Mouse (Mus musculus): ENCODE data around the gene Trim63. TPM values are rescaled to one million over a fixed set of nuclear protein-coding genes. Genes with fewer than 3 reads are reported as not detected.
A peak's percentile ranks its signal among the peaks of the same experiment; 100 is the strongest.
"Not testable (repeated sequence)": the region's sequence is repeated elsewhere in the genome, so short reads cannot be mapped to it uniquely, and the experiment has no call there.

The Trim63 gene
- polyA plus RNA-seq, 1 experiment = 0.32 TPM

DNA sequence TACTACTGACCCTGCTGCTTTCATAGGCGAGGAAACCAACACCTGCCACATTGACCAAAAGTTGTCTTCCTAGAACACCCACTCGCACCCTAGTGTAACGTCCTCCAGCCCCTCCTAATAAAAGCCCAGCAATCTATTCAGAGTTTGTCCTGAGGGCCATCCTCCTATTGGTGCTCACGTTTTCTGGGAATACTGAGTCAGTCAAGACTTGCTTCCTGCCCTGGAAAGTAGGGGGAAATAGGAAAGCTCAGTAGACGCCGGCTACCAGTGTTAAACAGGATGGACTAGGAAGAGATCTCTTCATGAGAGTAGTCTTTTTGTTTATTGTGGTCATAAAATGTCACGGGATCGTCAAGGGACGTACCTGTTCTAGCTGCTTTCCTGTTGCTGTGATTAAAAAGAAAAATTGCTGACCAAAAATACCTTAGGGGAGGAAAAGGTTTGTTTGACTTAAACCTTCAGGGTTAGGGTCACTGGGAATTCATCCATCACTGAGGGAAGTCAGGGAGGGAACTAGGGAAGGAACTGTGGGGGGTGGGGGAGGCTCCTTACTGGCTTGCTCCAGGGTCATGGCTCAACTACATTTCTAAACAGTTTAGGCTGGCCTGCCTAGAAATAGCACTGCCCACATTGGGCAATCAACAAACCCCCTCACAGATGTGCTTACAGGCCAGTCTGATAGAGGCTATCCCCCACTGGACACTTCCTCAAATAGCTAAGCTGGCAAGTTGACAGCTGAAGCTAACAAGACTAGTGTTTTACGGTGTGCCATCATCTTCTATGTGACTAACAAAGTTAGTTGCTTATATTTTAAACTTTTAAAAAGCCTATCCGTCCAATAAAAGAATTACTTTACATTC, 26.3 kb upstream of the Trim63 start:
- WGBS = 49% methylated on average over 11 of the region's 11 CpGs
- H3K36me3 ChIP-seq (ENCODE audit: control insufficient read depth, insufficient read depth, low read length) = 0 out of 2 replicates have a peak, but pooled peaks cover 4% of the 10 kb centered on the region
- TF ChIP-seq POLR2A (IDR thresholded peaks at IDR 0.05; ENCODE audit: low read depth, low read length) (no peak), CTCF (IDR thresholded peaks at IDR 0.05; ENCODE audit: extremely low read depth, insufficient read depth, insufficient read length, insufficient replicate concordance) (no peak)
- H3K4me3 ChIP-seq (ENCODE audit: extremely low read depth, insufficient read depth, insufficient read length) = no peak overlapping the region
- H3K4me1 ChIP-seq (ENCODE audit: control insufficient read depth, insufficient read depth, insufficient read length) = peaks cover 11% of the 10 kb centered on the region; the same call in 1 of the 2 replicates
- no peak for DNase-seq (ENCODE audit: low read depth in 1 of 2, low spot score in 2 of 2)
- H3K27me3 ChIP-seq (ENCODE audit: control insufficient read depth, insufficient read depth, low read length) = no peaks in the 10 kb centered on the region
- H3K27ac ChIP-seq (ENCODE audit: insufficient read depth, low read length) = peak overlapping the region; percentile 28; the same call in 1 of the 2 replicates

DNA sequence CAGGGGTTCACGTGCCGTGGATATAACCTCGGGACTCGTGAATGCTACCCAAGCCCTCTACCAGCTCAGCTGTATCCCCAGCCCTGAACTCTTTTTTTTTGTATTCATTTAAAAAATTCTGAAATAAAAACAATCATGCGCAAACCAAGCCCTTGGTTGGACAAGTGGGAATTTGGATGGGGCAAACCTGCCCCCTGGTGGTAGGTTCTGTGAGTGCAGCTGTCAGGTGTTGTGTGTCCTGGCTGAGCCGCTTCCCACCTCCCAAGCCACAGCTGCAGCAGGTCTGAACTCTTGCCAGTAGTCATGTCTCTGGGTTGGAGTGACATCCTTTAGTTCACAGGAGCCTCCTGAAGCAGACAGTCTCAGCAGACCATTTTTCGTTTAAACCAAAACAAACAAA, 22.9 kb upstream of the Trim63 start:
- Histone ChIP-seq H3K4me1 (ENCODE audit: control insufficient read depth, insufficient read depth, insufficient read length) (peaks cover 4% of the 10 kb centered on the region; the same call in 1 of the 2 replicates), H3K27me3 (ENCODE audit: control insufficient read depth, insufficient read depth, low read length) (no peaks in the 10 kb centered on the region), H3K36me3 (ENCODE audit: control insufficient read depth, insufficient read depth, low read length) (no peaks in the 10 kb centered on the region), H3K4me3 (ENCODE audit: extremely low read depth, insufficient read depth, insufficient read length) (no peak overlapping the region), H3K27ac (ENCODE audit: insufficient read depth, low read length) (no peak overlapping the region)
- 16% methylated on average over 7 of the region's 7 CpGs for WGBS
- peak; percentile 54 to 69 for DNase-seq (ENCODE audit: low read depth in 1 of 2, low spot score in 2 of 2)
- peak; percentile 89; the same call in 1 of the 2 replicates for TF ChIP-seq CTCF (IDR thresholded peaks at IDR 0.05; ENCODE audit: extremely low read depth, insufficient read depth, insufficient read length, insufficient replicate concordance)
- no peak for TF ChIP-seq POLR2A (IDR thresholded peaks at IDR 0.05; ENCODE audit: low read depth, low read length)

DNA sequence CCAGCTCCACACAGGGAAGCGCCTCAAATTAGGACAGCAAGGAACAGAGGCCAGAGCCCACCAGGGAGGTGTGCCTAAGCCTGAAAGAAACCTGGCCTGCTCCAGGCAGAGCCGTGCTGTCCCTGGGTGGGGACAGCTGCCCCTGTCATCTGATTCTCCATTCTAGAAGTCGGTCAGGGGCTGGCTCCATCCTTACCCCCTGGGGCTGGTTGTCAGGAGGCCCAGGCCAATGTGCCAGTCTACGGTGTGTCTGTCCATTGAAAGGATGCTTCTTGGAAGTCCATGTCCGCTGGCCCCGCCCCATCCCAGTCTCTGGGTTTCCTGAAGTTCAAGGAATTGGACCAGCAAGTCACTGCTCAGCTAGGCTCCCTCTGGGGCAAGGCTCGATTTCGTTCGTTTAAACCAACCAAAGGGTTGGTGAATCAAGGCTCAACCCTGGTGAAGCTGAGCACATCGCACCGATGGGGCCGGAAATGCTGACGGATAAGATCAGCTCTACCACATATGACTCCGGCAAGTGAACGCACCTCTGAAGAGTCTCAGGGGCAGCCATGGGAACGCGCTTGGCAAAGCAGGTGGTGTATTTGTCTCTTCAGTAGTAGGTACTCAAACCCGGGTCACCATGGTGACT, 21.7 kb upstream of the Trim63 start:
- H3K4me3 ChIP-seq (ENCODE audit: extremely low read depth, insufficient read depth, insufficient read length) = no peak overlapping the region
- no peaks in the 10 kb centered on the region for H3K36me3 ChIP-seq (ENCODE audit: control insufficient read depth, insufficient read depth, low read length)
- no peak for DNase-seq (ENCODE audit: low read depth in 1 of 2, low spot score in 2 of 2)
- no peaks in the 10 kb centered on the region for H3K27me3 ChIP-seq (ENCODE audit: control insufficient read depth, insufficient read depth, low read length)
- 73% methylated on average over 18 of the region's 18 CpGs for WGBS
- TF ChIP-seq CTCF (IDR thresholded peaks at IDR 0.05; ENCODE audit: extremely low read depth, insufficient read depth, insufficient read length, insufficient replicate concordance) = no peak
- no peak for TF ChIP-seq POLR2A (IDR thresholded peaks at IDR 0.05; ENCODE audit: low read depth, low read length)
- H3K27ac ChIP-seq (ENCODE audit: insufficient read depth, low read length) = no peak overlapping the region
- peaks cover 4% of the 10 kb centered on the region; the same call in 1 of the 2 replicates for H3K4me1 ChIP-seq (ENCODE audit: control insufficient read depth, insufficient read depth, insufficient read length)

DNA sequence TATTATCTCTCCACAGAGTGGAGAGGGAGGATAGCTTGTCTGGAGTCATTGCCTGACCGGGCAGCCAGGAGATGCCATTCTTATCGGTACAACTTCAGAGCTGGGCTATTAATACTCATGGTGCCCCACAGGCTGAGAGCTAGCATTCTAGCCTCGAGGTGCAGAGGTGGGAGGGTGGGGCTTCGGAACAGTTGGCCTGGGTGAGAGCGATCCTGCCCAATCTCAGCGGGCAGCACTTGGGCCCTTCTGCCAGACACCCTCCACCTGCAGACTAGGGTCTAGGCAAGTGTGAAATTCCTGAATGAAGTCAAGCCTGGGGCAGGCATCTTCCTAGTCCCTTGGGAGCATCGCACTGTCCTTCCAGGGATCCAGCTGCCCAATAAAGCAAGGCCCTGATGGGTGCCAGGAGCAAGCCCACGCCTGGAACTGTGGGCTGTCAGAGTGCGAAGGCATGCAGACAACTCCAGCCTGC, 21.2 kb upstream of the Trim63 start:
- 63% methylated on average over 9 of the region's 9 CpGs for WGBS
- TF ChIP-seq CTCF (IDR thresholded peaks at IDR 0.05; ENCODE audit: extremely low read depth, insufficient read depth, insufficient read length, insufficient replicate concordance) = no peak
- no peak for TF ChIP-seq POLR2A (IDR thresholded peaks at IDR 0.05; ENCODE audit: low read depth, low read length)
- no peak for DNase-seq (ENCODE audit: low read depth in 1 of 2, low spot score in 2 of 2)
- Histone ChIP-seq H3K36me3 (ENCODE audit: control insufficient read depth, insufficient read depth, low read length) (no peaks in the 10 kb centered on the region), H3K27me3 (ENCODE audit: control insufficient read depth, insufficient read depth, low read length) (no peaks in the 10 kb centered on the region), H3K4me3 (ENCODE audit: extremely low read depth, insufficient read depth, insufficient read length) (no peak overlapping the region), H3K27ac (ENCODE audit: insufficient read depth, low read length) (no peak overlapping the region), H3K4me1 (ENCODE audit: control insufficient read depth, insufficient read depth, insufficient read length) (no peaks in the 10 kb centered on the region)

DNA sequence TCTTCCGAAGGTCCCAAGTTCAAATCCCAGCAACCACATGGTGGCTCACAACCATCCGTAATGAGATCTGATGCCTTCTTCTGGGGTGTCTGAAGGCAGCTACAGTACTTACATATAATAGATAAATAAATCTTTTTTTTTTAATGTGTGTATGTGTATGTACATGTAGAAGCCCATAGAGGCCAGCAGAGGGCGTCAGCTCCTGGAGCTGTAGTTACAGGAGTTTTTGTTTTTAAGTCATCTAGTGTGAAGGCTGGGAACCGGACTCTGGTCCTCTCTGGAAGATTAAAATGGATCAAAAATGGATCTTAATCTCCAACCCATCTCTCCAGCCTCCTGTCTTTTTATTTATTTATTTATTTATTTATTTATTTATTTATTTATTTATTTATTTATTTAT, 18.8 kb upstream of the Trim63 start:
- not testable (repeated sequence) for H3K4me3 ChIP-seq (ENCODE audit: extremely low read depth, insufficient read depth, insufficient read length); H3K4me1 ChIP-seq (ENCODE audit: control insufficient read depth, insufficient read depth, insufficient read length); H3K27me3 ChIP-seq (ENCODE audit: control insufficient read depth, insufficient read depth, low read length); H3K36me3 ChIP-seq (ENCODE audit: control insufficient read depth, insufficient read depth, low read length); DNase-seq (ENCODE audit: low read depth in 1 of 2, low spot score in 2 of 2); H3K27ac ChIP-seq (ENCODE audit: insufficient read depth, low read length)
- WGBS = 89% methylated on average over 4 of the region's 4 CpGs

DNA sequence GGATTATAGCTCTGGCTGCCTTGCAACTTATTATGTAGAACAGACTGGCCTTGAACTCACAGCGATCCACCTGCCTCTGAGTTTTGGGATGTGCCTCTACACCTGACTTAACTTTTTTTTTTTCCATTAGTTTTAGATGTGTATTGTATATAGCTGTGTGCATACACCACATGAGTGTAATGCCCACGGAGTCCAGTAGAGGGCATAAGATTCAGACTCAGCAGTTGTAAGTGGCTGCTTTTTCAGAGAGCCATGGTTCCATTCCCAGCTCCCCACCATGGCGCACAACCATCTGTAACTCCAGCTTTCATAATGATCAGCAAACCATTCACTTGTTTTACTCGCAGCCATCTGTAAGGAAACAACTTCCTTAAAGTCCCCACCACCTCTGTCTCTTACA, 18.4 kb upstream of the Trim63 start:
- no peak overlapping the region for H3K4me3 ChIP-seq (ENCODE audit: extremely low read depth, insufficient read depth, insufficient read length)
- H3K27ac ChIP-seq (ENCODE audit: insufficient read depth, low read length) = no peak overlapping the region
- H3K4me1 ChIP-seq (ENCODE audit: control insufficient read depth, insufficient read depth, insufficient read length) = no peaks in the 10 kb centered on the region; the same call in 1 of the 2 replicates
- TF ChIP-seq CTCF (IDR thresholded peaks at IDR 0.05; ENCODE audit: extremely low read depth, insufficient read depth, insufficient read length, insufficient replicate concordance) (no peak), POLR2A (IDR thresholded peaks at IDR 0.05; ENCODE audit: low read depth, low read length) (no peak)
- 91% methylated on average over 4 of the region's 4 CpGs for WGBS
- H3K27me3 ChIP-seq (ENCODE audit: control insufficient read depth, insufficient read depth, low read length) = 0 out of 2 replicates have a peak, but pooled peaks cover 2% of the 10 kb centered on the region
- H3K36me3 ChIP-seq (ENCODE audit: control insufficient read depth, insufficient read depth, low read length) = no peaks in the 10 kb centered on the region
- DNase-seq (ENCODE audit: low read depth in 1 of 2, low spot score in 2 of 2) = no peak

Measured in spleen, adult 2 months (tissue).